Mouse (Mus musculus) thymus, adult 18-20 months (tissue): ENCODE results near the gene Prkcg.
"Not testable (repeated sequence)": the region's sequence is repeated elsewhere in the genome, so short reads cannot be mapped to it uniquely, and the experiment has no call there.

ENCODE experiments used
- DNase-seq, 2 experiments: peaks; one replicate each; pipeline ENCODE4 v3.0.0; 2022; ENCODE audit warnings: mixed read lengths in 2 of 2

Gene Prkcg

DNA sequence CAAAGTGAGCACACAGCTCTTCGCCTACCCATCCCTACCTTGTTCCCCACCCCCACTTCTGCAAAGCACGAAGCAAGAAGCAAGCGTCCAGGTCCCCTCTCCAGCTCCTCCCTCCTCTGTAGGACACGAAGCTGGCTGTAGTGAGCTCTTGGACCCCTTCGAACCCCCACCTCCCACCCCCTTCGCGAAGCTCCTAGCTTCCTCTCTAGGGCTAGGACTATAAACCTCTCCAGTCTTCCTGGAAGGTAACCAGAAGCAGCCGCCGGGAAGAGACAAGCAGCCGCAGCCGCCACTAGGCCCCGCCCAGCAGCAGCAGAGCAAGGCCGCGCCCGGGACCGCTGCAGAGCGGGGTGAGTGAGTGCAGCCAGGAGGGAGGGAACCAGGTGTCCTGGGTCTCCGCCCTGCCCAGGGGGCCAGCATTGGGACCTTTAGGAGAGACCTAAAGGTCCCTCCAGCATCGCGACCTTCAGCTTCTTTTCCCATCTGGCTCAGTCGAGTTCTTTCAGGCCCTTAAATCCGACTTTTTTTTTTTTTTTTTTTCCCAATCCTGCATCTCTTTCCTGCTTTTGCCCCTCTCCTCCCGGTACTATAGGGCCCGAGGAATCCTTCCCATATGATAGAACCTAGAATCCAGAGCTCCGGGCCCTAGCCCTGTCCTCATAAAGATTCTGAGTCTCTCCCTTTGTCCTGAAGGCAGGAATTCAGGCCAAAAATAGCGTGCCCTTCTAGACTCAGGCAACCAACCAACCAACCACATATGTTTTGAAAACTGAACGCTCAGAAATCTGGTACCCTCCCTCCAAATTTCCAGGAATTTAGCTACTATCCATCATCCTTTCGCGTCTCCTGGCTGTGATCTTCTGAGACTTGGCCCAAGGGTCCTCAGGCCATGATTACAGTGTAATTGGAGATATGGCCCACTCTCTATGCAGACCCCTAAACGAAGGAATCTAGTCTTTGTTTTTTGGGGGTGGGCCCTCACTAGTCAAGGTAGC, at the start of gene Prkcg, which contains the start of gene Myadm:
Gene Prkcg (plus strand): TSS at position 204 of the 995 bp plus-strand sequence.
Gene Myadm (plus strand): TSS at position 105 of the 995 bp plus-strand sequence.
- peak; percentile 60 to 64 for DNase-seq

DNA sequence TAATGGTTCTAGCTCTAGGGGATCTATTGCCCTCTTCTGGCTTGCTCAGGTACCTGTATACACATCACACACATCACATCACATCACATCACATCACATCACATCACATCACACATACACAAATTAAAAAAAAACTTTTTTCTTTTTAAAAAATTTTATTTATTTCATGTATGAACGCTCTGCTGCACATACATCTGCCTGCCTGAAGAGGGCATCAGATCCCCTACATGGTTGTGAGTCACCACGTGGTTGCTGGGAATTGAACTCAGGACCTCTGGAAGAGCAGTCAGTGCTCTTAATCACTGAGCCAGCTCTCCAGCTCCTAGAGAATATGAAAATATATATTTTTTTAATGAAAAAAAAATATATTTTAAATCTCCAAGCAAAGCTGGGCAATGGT, 49.8 kb upstream of the Prkcg start:
- DNase-seq: no peak

DNA sequence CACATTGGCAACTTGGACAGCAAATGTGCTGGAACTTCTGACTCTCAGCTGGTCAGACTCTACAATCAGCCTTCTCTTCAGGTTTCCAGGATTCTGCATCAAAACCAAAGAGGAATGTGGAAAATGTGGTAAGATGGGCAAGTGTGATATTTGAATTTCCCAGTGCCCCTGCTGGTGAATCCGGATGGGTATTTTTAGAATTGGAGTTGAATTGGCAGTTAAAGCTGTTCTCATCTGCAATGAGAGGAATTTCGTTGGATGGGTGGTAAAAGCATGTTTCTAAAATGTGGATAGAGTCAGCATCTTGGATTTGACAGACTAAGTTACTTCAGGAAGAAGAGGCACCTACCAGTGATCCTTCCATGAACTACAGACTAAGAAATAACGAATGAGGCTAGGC, 28.3 kb upstream of the Prkcg start:
- DNase-seq: no peak

DNA sequence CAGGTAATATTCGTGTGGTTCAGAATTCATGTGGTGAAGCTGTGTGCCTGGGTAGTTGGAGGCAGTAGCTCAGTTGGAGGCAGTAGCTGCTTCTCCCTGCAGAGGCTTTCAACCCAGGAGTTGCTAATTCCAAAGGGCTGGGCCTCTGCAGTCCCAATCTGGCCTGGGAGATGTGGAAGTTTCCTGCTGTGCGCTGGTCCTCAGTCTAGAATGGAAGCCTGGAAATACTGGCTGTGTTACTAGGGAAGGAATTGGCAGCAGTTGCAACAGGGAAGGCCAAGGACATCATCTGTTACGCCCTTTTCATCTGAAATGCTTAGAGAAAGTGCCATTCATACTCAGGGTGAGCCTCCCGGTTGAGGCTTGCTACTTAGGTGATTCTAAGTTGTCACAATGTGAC, 27.5 kb upstream of the Prkcg start:
- DNase-seq: no peak

DNA sequence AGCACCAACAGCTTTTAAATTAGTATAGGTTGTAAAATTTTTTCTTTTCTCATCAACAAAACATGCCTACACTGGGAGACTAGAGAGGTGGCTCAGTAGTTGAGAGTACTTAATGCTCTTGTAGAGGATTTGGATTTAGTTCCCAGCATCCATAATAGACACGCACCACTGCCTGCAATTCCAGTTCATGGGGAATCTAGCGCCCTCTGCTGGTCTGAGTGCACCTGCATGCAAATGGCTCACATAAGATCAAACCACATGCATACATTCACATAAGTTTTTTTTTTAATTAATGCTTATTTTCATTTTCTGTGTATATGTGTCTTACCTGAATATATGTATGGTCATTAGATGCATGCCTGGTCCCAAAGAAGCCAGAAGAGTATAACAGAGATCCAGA, 26.2 kb upstream of the Prkcg start:
- DNase-seq: no peak

DNA sequence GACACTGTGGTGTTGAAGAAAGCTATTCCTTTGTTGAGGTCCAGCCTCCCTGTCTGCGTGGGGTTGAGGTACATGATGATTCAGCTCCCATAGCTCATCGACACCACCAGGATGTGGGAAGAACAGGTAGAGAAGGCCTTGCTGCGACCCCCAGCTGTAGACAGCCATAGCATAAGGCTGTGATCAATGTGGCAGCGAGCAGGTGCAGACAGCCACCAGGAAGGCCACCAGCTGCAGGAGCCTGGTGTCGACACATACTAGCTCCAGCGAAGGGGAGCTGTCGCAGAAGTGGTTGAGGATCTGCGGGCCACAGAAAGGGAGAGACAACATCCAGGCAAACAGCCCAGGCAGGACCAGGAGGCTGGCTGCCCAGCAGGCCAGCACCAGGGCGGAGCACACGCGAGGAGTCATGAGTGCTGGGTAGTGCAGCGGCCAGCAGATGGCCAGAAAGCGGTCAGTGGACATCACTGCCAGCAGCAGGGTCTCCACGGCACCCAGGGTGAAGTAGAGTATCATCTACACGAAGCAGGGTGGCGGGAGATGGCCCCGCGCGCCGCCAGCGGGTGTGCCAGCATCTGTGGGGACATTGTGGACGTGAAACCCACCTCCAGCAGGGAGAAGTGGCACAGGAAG, 24.5 kb upstream of the Prkcg start:
- no peak for DNase-seq

DNA sequence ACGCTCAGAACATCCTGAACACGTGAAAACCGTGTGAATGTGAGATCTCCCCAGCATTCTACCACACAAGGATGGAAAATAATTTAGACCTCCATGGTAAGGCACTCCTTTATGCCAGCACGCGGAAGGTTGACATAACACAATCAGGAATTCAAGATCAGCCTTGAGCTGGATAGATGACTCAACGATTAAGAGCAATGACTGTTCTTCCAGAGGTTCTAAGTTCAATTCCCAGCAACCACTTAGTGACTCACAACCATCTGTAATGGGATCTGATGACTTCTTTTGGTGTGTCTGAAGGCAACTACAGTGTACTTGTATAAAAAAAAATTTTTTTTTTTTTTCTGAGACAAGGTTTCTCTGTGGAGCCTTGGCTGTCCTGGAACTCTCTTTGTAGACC, 23.7 kb upstream of the Prkcg start:
- DNase-seq: no peak

DNA sequence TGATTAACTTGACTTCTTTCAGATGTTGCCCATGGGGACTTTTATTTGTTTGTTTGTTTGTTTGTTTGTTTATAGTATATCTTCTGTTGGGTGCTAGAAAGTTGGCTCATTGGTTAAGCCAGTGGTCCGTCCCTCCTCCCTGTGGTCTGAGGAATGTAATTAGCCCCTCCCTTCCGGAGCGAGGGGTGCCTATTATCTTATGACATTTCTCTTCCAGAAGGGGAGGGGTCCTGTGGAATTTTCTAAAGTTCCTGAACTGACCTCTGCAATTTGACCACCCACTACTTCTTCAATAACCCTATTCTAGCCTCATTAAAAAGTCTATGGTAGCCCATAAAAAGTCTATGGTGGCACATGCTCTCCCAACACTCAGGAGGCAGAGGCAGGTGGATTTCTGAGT, 21.7 kb upstream of the Prkcg start:
- no peak for DNase-seq

DNA sequence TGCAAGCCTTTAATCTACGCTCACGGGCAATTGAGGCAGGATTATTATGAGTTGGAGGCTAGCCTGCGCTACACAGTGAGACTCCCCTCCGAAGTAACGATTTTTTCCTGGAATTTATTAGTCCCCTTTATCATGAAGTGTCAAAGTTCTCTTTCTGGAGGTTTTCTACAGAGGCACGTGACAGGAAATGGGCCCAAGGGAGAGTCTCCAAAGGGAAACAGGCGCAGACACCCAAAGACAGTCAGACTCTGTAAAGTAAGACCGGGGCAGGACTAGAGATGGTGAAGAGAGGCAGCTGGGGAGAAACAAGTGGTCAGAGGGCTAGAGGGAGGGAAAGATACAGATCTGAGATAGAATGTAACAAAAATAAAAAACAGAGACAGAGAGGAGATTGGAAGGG, 21.1 kb upstream of the Prkcg start:
- no peak for DNase-seq

DNA sequence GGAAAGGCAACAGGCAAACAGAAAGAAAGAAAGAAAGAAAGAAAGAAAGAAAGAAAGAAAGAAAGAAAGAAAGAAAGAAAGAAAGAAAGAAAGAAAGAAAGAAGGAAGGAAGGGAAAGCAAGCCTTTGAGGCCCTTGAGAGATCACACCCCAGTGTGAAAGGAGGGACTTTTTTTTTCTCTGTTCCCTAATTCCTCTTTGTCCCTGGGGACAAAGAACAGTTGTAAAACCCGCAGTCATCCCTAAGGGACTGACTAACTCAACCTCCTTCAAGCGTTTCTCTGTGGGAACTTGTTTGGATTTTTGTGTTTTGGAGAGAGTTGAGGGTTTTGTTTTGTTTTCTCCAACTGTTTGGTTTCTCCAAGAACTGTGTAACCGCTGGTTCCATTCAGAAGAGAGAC, 20.7 kb upstream of the Prkcg start:
- DNase-seq: no peak

DNA sequence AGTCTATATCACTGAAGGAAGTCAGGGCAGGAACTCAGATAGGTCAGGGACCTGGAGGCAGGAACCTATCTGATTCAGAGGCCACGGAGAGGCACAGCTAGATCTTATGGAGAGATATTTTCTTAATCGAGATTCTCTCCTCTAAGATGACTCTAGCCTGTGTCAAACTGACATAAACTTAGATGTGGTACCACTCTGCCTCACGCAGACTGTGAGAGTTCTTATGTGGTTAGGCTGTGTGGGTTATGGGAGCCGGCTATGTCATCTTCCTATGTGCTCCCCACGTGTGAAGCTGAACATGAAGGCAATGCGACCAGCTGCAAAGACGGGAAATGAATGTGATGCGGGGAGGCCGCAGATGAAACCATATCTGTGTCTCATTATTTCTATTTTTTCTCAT, 16.8 kb upstream of the Prkcg start:
- peak in 1 of 2 experiments; percentile 35 for DNase-seq

DNA sequence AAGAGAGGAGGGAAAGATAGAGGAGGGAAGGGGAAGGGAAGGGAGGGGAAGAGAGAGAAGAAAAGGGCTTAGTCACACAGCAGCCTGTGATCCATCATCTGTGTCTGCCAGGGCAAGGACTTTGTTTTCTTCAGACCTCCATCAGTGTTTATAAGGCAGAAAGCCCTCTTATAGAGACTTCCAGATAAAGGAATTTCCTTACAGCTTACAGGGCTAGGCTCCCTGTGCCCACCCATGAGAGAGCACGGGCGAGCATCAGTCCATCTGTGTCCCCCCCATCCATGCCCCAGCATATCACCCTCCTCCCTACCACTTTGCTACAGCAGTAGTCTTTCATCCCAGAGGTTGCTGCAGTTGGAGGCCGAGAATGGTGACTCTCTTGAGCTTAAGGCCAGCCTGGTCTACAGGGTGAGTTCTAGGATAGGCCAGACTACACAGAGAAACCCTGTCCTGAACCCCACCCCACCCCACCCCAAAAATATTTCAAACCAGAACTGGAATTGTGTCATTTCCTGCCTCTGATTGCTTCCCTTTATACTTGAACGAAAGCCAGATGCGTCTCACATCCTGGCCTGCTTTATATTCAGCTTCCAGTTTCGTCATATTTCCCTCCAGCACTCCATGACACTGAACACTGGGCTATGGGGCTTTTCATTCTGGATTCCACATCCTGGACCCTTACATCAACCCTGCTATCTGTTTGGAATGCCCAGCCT, 13.4 kb upstream of the Prkcg start:
- DNase-seq: no peak

DNA sequence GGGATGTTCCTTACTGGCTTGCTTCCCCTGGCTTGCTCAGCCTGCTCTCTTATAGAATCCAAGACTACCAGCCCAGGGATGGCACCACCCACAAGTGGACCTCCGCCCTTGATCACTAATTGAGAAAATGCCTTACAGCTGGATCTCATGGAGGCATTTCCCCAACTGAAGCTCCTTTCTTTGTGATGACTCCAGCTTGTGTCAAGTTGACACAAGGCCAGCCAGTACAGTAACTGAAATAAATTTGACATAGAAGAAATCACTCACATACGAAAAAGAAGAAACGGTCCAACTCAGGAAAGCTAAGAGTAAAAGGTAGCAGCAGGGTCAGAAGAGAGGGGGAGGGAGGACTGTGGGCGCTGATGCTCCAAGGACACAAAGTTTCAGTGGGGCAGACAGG, 12.2 kb upstream of the Prkcg start:
- DNase-seq: not testable (repeated sequence)

DNA sequence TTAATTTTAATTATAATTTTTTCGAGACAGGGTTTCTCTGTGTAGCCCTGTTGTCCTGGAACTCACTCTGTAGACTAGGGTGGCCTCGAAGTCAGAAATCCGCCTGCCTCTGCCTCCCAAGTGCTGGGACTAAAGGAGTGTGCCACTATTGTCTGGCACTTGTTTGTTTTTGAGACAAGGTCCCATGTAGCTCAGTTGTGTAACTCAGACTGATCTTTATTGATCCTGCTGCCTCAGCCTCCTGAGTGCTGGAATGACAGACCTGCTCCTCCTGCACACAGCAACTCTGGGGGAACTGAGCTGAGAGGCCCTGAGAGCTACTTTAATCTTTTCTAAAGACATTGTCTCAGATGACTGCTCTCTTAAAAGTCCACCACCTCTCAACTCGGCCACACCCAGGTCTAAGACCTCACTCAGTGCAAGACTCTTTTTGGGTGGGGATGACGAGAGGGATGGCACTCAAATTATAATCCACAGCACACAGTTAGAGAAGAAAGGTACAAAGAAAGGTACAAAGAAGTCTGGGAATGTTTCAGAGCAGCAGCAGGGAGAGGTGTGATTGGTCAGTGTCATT, 8.8 kb upstream of the Prkcg start:
- no peak for DNase-seq

DNA sequence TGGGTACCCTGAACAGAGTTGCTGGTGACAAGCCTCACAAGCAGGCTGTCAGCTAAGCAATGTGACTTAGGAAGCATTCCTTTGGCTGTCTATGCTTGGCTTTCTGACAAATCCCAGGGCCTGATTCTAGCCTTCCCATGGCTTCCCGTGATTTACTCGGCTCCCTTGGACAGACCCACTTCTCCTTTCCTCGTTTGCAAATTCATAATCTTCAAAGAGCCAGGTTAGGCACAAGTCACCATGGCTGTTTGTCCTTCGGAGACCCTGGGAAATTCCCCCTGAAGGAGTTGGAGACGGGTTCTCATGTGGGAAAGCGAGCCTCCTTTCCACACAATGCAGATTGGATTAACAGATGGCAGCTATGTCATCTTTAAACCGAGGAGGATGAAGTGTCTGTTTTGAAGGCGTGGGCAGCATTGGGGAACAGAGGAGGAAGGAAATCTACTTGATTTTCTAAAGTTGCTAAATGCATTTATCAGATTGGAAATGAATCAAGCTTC, 8.3 kb upstream of the Prkcg start:
- no peak for DNase-seq

DNA sequence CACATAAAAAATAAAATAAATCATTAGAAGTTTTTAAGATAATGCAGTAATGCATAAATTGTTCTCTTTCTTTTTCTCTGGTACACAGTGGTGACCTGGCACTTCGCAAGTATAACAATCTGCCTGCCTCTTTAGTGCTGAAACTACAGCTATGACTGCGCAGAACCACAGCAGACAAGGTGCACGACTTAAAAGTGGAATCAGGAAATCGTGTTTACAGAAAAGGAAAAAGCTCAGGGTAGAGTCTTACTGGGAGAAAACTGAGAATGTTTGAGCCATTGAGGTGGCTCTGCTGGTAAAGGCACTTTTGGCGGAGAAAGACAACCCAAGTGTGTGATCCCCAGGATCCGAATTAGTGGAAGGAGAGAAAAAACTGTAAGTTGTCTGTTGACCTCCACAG, 7.2 kb upstream of the Prkcg start:
- DNase-seq: no peak

DNA sequence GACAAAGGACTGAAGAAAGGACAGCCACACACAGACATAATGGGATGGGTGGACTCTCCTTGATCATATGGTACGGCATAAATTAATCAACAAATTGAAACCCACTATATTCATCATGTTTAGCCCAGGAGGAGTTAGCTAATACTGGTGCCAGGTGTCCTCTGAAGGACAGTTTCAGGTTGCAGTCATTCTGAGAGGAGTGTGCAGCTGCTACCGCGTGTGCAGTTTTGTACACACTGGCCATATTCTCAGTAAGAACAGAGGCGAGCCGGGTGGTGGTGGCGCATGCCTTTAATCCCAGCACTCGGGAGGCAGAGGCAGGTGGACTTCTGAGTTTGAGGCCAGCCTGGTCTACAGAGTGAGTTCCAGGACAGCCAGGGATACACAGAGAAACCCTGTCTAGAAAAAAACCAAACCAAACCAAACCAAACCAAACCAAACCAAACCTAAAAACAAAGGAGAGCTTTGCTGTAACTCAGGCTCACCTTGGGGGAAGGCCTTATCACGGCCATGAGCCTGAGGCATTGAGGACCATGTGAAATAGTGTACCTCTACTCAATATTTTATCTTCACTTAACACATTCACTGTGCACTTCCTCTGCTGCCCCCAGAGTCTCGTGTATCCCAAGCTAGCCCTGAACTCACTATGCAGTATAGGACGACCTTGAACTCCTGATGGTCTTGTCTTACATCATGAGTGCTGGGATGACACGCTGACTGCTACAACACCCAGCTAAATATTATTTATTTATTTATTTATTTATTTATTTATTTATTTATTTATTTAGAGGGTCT, 5.7 kb upstream of the Prkcg start:
- DNase-seq: no peak

DNA sequence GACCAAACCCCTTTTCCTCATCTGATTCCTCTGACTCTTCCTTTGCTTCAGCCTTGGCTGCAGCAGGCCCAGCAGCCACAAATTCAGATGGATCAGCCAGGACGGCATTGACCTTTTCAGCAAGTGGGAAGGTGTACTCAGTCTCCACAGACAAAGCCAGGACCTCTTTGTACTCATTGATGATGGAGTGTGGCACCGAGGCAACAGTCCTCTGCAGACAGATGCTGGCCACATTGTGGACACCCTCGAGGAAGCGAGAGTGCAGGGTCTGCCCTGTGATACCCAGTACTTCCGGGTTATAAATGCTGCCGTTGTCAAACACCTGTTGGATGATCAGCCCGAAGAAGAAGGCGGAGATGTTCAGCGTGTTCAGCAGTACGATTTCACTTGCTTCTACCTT, 4.4 kb upstream of the Prkcg start:
- no peak for DNase-seq

DNA sequence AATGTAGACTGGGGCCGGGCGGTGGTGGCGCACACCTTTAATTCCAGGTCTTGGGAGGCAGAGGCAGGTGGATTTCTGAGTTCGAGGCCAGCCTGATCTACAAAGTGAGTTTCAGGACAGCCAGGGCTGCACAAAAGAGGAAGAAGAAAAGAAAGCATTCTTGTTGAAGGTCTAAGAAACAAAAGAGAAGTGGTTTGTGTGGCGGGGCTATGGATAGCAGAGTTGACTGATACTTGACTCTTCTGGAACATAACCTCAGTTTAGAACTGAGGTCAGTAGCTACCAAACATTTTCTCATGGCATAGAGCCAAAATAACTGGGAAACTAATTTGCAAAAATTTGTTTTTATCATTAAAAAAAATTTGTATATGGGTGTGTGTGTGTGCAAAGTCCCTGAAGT, 2.9 kb upstream of the Prkcg start:
- no peak for DNase-seq

DNA sequence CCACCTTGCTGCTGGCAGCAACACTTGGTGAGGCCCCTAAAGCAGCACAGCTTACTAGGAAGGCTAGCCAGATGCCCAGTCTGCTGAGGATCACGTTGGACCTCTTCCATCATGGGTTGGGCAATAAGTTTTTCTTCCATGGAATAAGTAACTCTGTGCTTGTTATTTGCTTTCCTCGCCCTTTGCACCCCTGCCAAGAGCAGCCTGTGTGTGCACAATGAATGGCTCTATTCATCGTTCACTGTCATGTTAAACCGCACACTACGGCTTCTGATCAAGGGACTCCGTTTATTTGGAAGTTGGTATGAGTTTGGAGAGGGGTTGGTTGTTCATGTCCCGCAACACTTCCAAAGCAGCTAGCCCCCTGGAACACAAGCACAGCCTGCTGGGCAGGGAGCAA, 1.8 kb upstream of the Prkcg start:
- DNase-seq: no peak

DNA sequence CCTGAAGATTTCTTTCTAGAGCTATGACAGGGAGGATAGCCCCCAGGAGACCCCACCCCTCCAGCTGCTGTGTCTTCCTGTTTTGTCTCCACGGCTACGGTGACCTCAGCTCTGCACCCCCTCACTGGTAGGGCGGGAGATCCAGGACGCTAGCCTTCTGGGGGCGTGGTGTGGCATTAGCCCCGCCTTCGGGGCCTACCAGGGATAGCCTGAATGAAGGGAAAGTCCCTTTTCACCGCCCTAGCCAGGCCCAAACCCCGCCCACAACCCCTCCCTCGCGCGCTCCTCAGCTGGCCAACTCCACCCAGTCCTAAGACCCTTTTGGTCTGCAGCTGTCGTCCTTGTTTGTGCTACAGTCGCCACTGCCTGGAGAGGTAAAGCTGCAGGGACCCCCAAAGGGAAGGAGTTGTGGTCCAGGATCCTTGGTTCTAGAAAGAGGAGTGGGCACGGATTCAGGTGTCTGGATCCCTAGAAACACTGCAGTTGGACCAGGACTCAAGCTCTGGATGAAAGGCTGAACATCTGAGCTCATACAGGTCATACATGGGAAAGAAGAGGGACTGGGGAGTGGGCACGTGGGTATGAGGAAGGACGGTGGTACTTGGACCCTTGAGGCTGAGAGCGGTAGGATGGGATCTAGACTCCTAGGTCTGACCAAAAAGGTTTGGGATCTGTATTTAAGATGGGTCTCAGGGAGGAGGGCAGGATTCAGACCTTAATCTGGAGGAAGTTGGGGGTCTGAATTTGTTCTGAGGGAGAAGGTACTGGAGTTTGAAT, 1.5 kb downstream of the Prkcg start:
- DNase-seq: peak; percentile 71 to 77
